Mouse (Mus musculus) cortical plate, adult 2 months (tissue): ENCODE data around the gene Efna3.

ENCODE experiments used
- CTCF ChIP-seq: fragments of 200-500 bp; IDR thresholded peaks from 2 replicates; pipeline ENCODE4 v1.5.1; 2011; ENCODE audit warnings: mild to moderate bottlenecking, control low read depth, low read length; ENCODE audit not compliant: insufficient read depth; ENCODE audit errors: extremely low read depth
- POLR2A ChIP-seq: fragments of 200-500 bp; IDR thresholded peaks from 2 replicates; pipeline ENCODE4 v1.6.1; 2011; ENCODE audit warnings: mild to moderate bottlenecking, low read length, control low read depth; ENCODE audit not compliant: insufficient read depth; ENCODE audit errors: extremely low read depth

- TF ChIP-seq POLR2A (no peak), CTCF (no peak)
Observed at GRCm38 (mm10) chr3:89287286-89287685, 35.5 kb downstream of the Efna3 start.
